Mouse (Mus musculus): ENCODE results near the gene Chil3.
"Not testable (repeated sequence)": the region's sequence is repeated elsewhere in the genome, so short reads cannot be mapped to it uniquely, and the experiment has no call there.

- not testable (repeated sequence) for TF ChIP-seq CTCF (IDR thresholded peaks at IDR 0.05; ENCODE audit: borderline replicate concordance, insufficient read depth, low read length); POLR2A (IDR thresholded peaks at IDR 0.05; ENCODE audit: low read depth, low read length)
Measured at GRCm38 (mm10) chr3:106172506-106172905, 5.1 kb upstream of the Chil3 start.
